Comparison of ENCODE assay signal across 8 mouse cellular contexts in the genomic region with DNA sequence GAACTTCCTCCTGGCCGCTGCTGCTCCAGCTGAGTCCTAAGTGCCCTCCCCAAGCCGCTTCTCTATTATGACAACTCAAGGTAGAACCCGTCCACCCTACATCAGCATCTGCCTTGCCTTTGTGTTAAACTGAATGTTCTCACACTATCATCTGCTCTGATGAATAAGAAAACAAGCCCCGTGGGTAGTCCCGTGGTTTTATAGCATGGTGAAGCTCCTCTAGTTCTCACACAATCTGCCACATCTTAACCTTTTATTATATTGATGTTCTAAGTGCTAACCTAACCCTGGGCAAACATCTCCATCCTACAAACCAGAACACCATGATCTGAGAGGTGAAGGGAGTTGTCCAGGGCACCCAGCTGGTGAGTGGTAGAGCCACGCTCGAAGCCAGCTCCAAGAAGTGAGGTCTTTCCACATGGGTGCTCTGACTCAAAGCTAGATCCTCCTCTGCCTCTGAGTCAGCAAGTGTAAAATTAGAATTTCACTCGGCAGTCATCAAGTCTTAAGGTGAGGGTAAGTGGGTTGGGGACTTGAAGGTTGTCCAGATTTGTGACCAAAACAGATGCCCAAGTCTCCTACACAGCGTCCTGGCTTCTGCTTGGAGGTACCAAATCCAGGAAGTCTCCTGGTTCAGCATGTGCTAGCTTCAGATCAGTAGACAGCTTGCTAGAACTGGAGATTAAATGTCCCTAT. TPM values are rescaled to one million over a fixed set of nuclear protein-coding genes. Genes with fewer than 3 reads are reported as not detected.
DNase-seq lines count a peak whose midpoint lies in the region; ATAC-seq and TF ChIP-seq lines count a peak whose summit lies in the region.

No protein-coding gene starts in this region.

- TF ChIP-seq CTCF in CH12.LX (conservative IDR thresholded peaks at IDR 0.05 in 1 of 2, IDR thresholded peaks at IDR 0.05 in 1 of 2; ENCODE audit: low read depth in 2 of 2, low read length in 2 of 2), result no peak
- TF ChIP-seq CTCF in cortical plate, adult 2 months (IDR thresholded peaks at IDR 0.05; ENCODE audit: extremely low read depth, insufficient read depth, low read length), result no peak

- no peaks in the 10 kb centered on the region; the same call in 1 of the 2 replicates for H3K79me2 ChIP-seq in CH12.LX (replicated peaks; ENCODE audit: control insufficient read depth, extremely low read depth, insufficient read depth, poor library complexity, severe bottlenecking)

- peak overlapping the region; percentile 92 for H3K27ac ChIP-seq in CH12.LX (ENCODE audit: insufficient read depth, low read depth)
- H3K27ac ChIP-seq in cortical plate, adult 2 months (ENCODE audit: insufficient read depth, low read length), result peak overlapping the region; percentile 68; the same call in 1 of the 2 replicates

- ATAC-seq in megakaryocyte, adult 5-6 weeks (ENCODE audit: poor library complexity, severe bottlenecking), result peak; percentile 47

- peaks cover 30 to 63% of the 10 kb centered on the region in 2 experiments for H3K4me1 ChIP-seq in CH12.LX (ENCODE audit: control insufficient read depth in 1 of 2, insufficient read depth in 2 of 2)
- H3K4me1 ChIP-seq in cortical plate, adult 2 months (ENCODE audit: control insufficient read depth, insufficient read depth, low read length), result peaks cover 5% of the 10 kb centered on the region; the same call in 1 of the 2 replicates

- dilution Hi-C loops in CH12.LX (cut with MboI; ENCODE audit: extremely low pct_ligation_motif_present, extremely low pct_unique_long_range_greater_than_20kb, low sequenced_read_pairs), result no loop called here

- no peaks in the 10 kb centered on the region for H3K27me3 ChIP-seq in CH12.LX (replicated peaks)

- peak; percentile 50; the same call in 1 of the 2 replicates for TF ChIP-seq POLR2A in CH12.LX (IDR thresholded peaks at IDR 0.05; ENCODE audit: low read depth, low read length)
- TF ChIP-seq POLR2A in cortical plate, adult 2 months (IDR thresholded peaks at IDR 0.05; ENCODE audit: extremely low read depth, insufficient read depth, low read length), result 0 out of 2 replicates have a peak, but pooled peaks have one; percentile 10

- peak; percentile 12 for TF ChIP-seq RAD21 in CH12.LX (IDR thresholded peaks at IDR 0.05; ENCODE audit: low read depth, low read length)

- H3K9ac ChIP-seq in CH12.LX (ENCODE audit: insufficient read depth, low read depth), result peak overlapping the region; percentile 50

- no peaks in the 10 kb centered on the region for H3K36me3 ChIP-seq in CH12.LX (replicated peaks in 1 of 2; ENCODE audit: control insufficient read depth in 1 of 2, insufficient read depth in 1 of 2, low read length in 1 of 2)

- in situ Hi-C loops in CH12.LX (cut with MboI; ENCODE audit: low pct_ligation_motif_present, low pct_unique_long_range_greater_than_20kb, low sequenced_read_pairs), result loop anchor here (5.0 kb wide), 2 partner anchors 36 to 86 kb away; no protein-coding TSS in a partner anchor

- H3K4me2 ChIP-seq in CH12.LX (ENCODE audit: insufficient read depth, low read depth, poor library complexity, severe bottlenecking), result peak overlapping the region; percentile 84

- DNase-seq in layer of hippocampus, adult 9-10 months (ENCODE audit: low spot score), result peak; percentile 45
- DNase-seq in layer of hippocampus, postnatal 14 days (ENCODE audit: low spot score in 2 of 2), result no peak
- peak; percentile 89 for DNase-seq in CH12.LX (ENCODE audit: extremely low read depth)
- DNase-seq in ovary, postnatal 14 days (ENCODE audit: low spot score), result no peak
- no peak for DNase-seq in ovary, adult 18-20 months (ENCODE audit: low spot score)
- no peak for DNase-seq in thymus, postnatal 4 days

- H3K9me3 ChIP-seq in CH12.LX (replicated peaks; ENCODE audit: low read length), result no peaks in the 10 kb centered on the region

- peak; percentile 94 for TF ChIP-seq EP300 in CH12.LX (IDR thresholded peaks at IDR 0.05; ENCODE audit: low read length)

- H3K4me3 ChIP-seq in CH12.LX (replicated peaks in 1 of 3; ENCODE audit: low read depth in 2 of 3, low read length in 2 of 3, poor library complexity in 1 of 3), result peak overlapping the region; percentile 36 to 46 (median 38)
- no peak overlapping the region for H3K4me3 ChIP-seq in cortical plate, adult 2 months (ENCODE audit: insufficient read depth, low read length)

TF ChIP-seq in CH12.LX, 34 proteins besides CTCF, POLR2A, EP300 and RAD21:
- TF ChIP-seq TCF12 (IDR thresholded peaks at IDR 0.05; ENCODE audit: low read depth, low read length), result peak; percentile 84
- TF ChIP-seq IRF4 (IDR thresholded peaks at IDR 0.05; ENCODE audit: low read depth, low read length), result peak; percentile 96
- no peak for TF ChIP-seq KAT2A (IDR thresholded peaks at IDR 0.05; ENCODE audit: insufficient replicate concordance, low read length)
- TF ChIP-seq RCOR1 (conservative IDR thresholded peaks at IDR 0.05; ENCODE audit: low read depth, low read length), result peak; percentile 89
- peak; percentile 86 for TF ChIP-seq BHLHE40 (IDR thresholded peaks at IDR 0.05; ENCODE audit: low read depth, low read length)
- peak; percentile 62; the same call in 1 of the 2 replicates for TF ChIP-seq UBTF (IDR thresholded peaks at IDR 0.05; ENCODE audit: low read depth, low read length)
- TF ChIP-seq CHD2 (IDR thresholded peaks at IDR 0.05; ENCODE audit: low read length), result peak; percentile 77; the same call in 1 of the 2 replicates
- no peak for TF ChIP-seq USF2 (conservative IDR thresholded peaks at IDR 0.05; ENCODE audit: low read depth, low read length)
- TF ChIP-seq SIN3A (IDR thresholded peaks at IDR 0.05; ENCODE audit: low read length), result peak; percentile 94
- TF ChIP-seq MAFK (IDR thresholded peaks at IDR 0.05; ENCODE audit: insufficient replicate concordance, low read length), result peak; percentile 95
- peak; percentile 90 for TF ChIP-seq JUN (IDR thresholded peaks at IDR 0.05; ENCODE audit: insufficient read depth, low read depth, low read length)
- TF ChIP-seq MAZ (IDR thresholded peaks at IDR 0.05; ENCODE audit: low read depth, low read length), result peak; percentile 86
- TF ChIP-seq MYC (IDR thresholded peaks at IDR 0.05; ENCODE audit: low read depth, low read length), result peak; percentile 95
- TF ChIP-seq POLR2AphosphoS2 (IDR thresholded peaks at IDR 0.05; ENCODE audit: low read depth, low read length), result no peak
- no peak for TF ChIP-seq HCFC1 (IDR thresholded peaks at IDR 0.05; ENCODE audit: low read depth, low read length)
- no peak for TF ChIP-seq USF1 (IDR thresholded peaks at IDR 0.05; ENCODE audit: low read depth, low read length)
- peak; percentile 95 for TF ChIP-seq MAX (IDR thresholded peaks at IDR 0.05; ENCODE audit: low read length)
- no peak; the same call in 1 of the 2 replicates for TF ChIP-seq TBP (conservative IDR thresholded peaks at IDR 0.05; ENCODE audit: low read depth, low read length)
- TF ChIP-seq MEF2A (IDR thresholded peaks at IDR 0.05; ENCODE audit: borderline replicate concordance, low read depth, low read length), result peak; percentile 98
- no peak for TF ChIP-seq ZC3H11A (IDR thresholded peaks at IDR 0.05; ENCODE audit: low read depth, low read length)
- no peak for TF ChIP-seq NRF1 (IDR thresholded peaks at IDR 0.05; ENCODE audit: low read depth, low read length)
- TF ChIP-seq JUND (conservative IDR thresholded peaks at IDR 0.05; ENCODE audit: low read depth, low read length), result peak; percentile 93
- TF ChIP-seq E2F4 (IDR thresholded peaks at IDR 0.05; ENCODE audit: insufficient replicate concordance, low read depth, low read length), result no peak
- no peak for TF ChIP-seq PAX5 (IDR thresholded peaks at IDR 0.05; ENCODE audit: low read length)
- TF ChIP-seq SMC3 (IDR thresholded peaks at IDR 0.05; ENCODE audit: low read depth, low read length), result peak; percentile 41
- no peak for TF ChIP-seq ELF1 (IDR thresholded peaks at IDR 0.05; ENCODE audit: low read depth, low read length)
- peak; percentile 73 for TF ChIP-seq MXI1 (IDR thresholded peaks at IDR 0.05; ENCODE audit: low read depth, low read length)
- peak; percentile 97 for TF ChIP-seq ETS1 (conservative IDR thresholded peaks at IDR 0.05; ENCODE audit: low read depth, low read length)
- no peak for TF ChIP-seq ZKSCAN1 (IDR thresholded peaks at IDR 0.05; ENCODE audit: borderline replicate concordance, low read depth, low read length)
- no peak for TF ChIP-seq NELFE (IDR thresholded peaks at IDR 0.05; ENCODE audit: low read depth, low read length)
- TF ChIP-seq CHD1 (IDR thresholded peaks at IDR 0.05; ENCODE audit: low read depth, low read length), result peak; percentile 36; the same call in 1 of the 2 replicates
- TF ChIP-seq GABPA (IDR thresholded peaks at IDR 0.05; ENCODE audit: insufficient replicate concordance, low read depth, low read length), result no peak
- no peak for TF ChIP-seq ZMIZ1 (IDR thresholded peaks at IDR 0.05; ENCODE audit: low read depth, low read length)

RNA-seq across cellular contexts. Expression of a gene that starts 48.4 kb away (rescaled TPM):
- 10 to 100 TPM; 17.9 to 19.8 TPM for total RNA-seq in layer of hippocampus, postnatal 14 days (2021)
- total RNA-seq in CH12.LX (2012; rRNA removed), result 53.0 and 59.3 TPM in 2 replicates
- 47.7 and 54.2 TPM in 2 replicates for total RNA-seq in CH12.LX (2014; rRNA removed)
- polyA plus RNA-seq in CH12.LX (2012; ENCODE audit: insufficient read length, low read depth), result 58.8 and 59.7 TPM in 2 replicates
- 53.3 and 53.6 TPM in 2 replicates for polyA plus RNA-seq in cortical plate, adult 2 months (2012; rRNA removed)
- 58.4 and 62.3 TPM in 2 replicates for total RNA-seq in megakaryocyte, adult 5-6 weeks (2015)
- 35.4 and 38.3 TPM in 2 replicates for total RNA-seq in megakaryocyte, adult 5-6 weeks (2017)

Comparison
In these comparisons a context has a peak if more than half of its experiments do, and no peak if none do; other contexts are left out.
1. DNase-seq: peak in layer of hippocampus, adult 9-10 months (single experiment) and CH12.LX (single experiment); none in layer of hippocampus, postnatal 14 days (0 of 2), ovary, postnatal 14 days (single experiment), ovary, adult 18-20 months (single experiment) and thymus, postnatal 4 days (single experiment).